In the genomic region with DNA sequence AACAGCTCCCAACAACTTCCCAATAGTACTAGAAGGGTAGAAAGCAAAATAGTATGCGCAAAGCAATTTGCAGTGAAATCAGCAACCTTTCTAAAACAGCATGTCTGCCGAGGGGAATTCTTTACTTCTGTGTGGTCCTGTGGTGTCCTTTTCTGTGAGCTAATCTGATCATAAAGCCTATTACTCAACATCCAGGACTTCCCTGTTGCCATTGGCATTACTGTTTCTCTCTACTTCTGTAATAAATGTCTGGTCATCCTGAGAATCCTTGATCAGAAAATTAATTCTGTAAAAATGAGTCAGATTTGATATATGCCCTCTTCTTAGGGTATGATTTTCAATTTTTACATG, we compare ENCODE assay signal across 19 mouse cellular contexts.
DNase-seq lines count a peak whose midpoint lies in the region; ATAC-seq and TF ChIP-seq lines count a peak whose summit lies in the region.
"Had no signal": no experiment of that assay in that cellular context is flagged by ENCODE, and none has a peak within 500 bp of the region (broad histone marks: within the 10 kb centered on the region; RNA-seq: fewer than 3 reads in every experiment).

No protein-coding gene starts in this region.

- TF ChIP-seq EP300 in liver, postnatal 0 days (IDR thresholded peaks at IDR 0.05; ENCODE audit: low read depth), result no peak

- H3K9me3 ChIP-seq in liver, postnatal 0 days (ENCODE audit: low read length), result no peaks in the 10 kb centered on the region
- H3K9me3 ChIP-seq: embryonic facial prominence, embryonic 15.5 days; limb, embryonic 13.5 days had no signal

- 0 out of 2 replicates have a peak overlapping the region, but pooled peaks have one; percentile 35 for H3K4me2 ChIP-seq in liver, postnatal 0 days (ENCODE audit: low read depth, low read length)
- H3K4me2 ChIP-seq: embryonic facial prominence, embryonic 15.5 days; hindbrain, embryonic 14.5 days; limb, embryonic 13.5 days had no signal

- H3K36me3 ChIP-seq in liver, postnatal 0 days (replicated peaks; ENCODE audit: insufficient read depth, low read length), result no peaks in the 10 kb centered on the region
- H3K36me3 ChIP-seq: embryonic facial prominence, embryonic 15.5 days; limb, embryonic 13.5 days had no signal

- no peak overlapping the region for H3K9ac ChIP-seq in liver, postnatal 0 days (replicated peaks)
- H3K9ac ChIP-seq: embryonic facial prominence, embryonic 15.5 days; hindbrain, embryonic 14.5 days; limb, embryonic 13.5 days had no signal

- H3K4me1 ChIP-seq in bone marrow, adult 2 months (ENCODE audit: control insufficient read depth, insufficient read depth, low read length), result no peaks in the 10 kb centered on the region; the same call in 1 of the 2 replicates
- H3K4me1 ChIP-seq in liver, postnatal 0 days (ENCODE audit: insufficient read depth), result no peaks in the 10 kb centered on the region
- H3K4me1 ChIP-seq: embryonic facial prominence, embryonic 15.5 days; limb, embryonic 13.5 days had no signal

- TF ChIP-seq POLR2A in bone marrow, adult 2 months (IDR thresholded peaks at IDR 0.05; ENCODE audit: borderline replicate concordance, control insufficient read depth, low read depth, low read length), result no peak

- peak; percentile 15 for DNase-seq in lung, postnatal 36 days
- DNase-seq in lung, postnatal 14 days, result no peak
- no peak for DNase-seq in liver, postnatal 0 days
- no peak for DNase-seq in thymus, postnatal 10 days (ENCODE audit: low spot score in 2 of 2)
- no peak for DNase-seq in layer of hippocampus, postnatal 10 days (ENCODE audit: low spot score in 2 of 2)
- DNase-seq: adrenal gland, adult 8-10 months; cerebellum, adult 9-10 months; gastrocnemius, postnatal 14 days; kidney, adult 11 months; kidney, postnatal 14 days; lung, postnatal 10 days; midbrain, embryonic 14.5 days; right cerebral cortex, postnatal 25 days had no signal

- H3K27me3 ChIP-seq in liver, postnatal 0 days (ENCODE audit: insufficient read depth, low read length), result no peaks in the 10 kb centered on the region
- H3K27me3 ChIP-seq: embryonic facial prominence, embryonic 15.5 days; limb, embryonic 13.5 days had no signal

- WGBS in bone marrow, adult 2 months, result 4% methylated on average over 2 of the region's 2 CpGs
- 29% methylated on average over 2 of the region's 2 CpGs for WGBS in liver, postnatal 0 days (ENCODE audit: insufficient replicate concordance)

- peak overlapping the region; percentile 39; the same call in 1 of the 2 replicates for H3K27ac ChIP-seq in bone marrow, adult 2 months (ENCODE audit: control insufficient read depth, insufficient read depth, low read depth, low read length, poor library complexity)
- H3K27ac ChIP-seq in liver, postnatal 0 days (ENCODE audit: low read depth), result peak overlapping the region; percentile 48; the same call in 1 of the 2 replicates
- H3K27ac ChIP-seq: embryonic facial prominence, embryonic 15.5 days; hindbrain, embryonic 14.5 days; limb, embryonic 13.5 days; stomach, postnatal 0 days had no signal

- ATAC-seq in liver, postnatal 0 days, result peak; percentile 82
- ATAC-seq in neutrophil, adult 5-6 weeks (ENCODE audit: extremely low read depth, insufficient number of reproducible peaks, low FRiP score, poor library complexity, severe bottlenecking), result peak; percentile 71

- no peak for TF ChIP-seq CTCF in bone marrow, adult 2 months (IDR thresholded peaks at IDR 0.05; ENCODE audit: control insufficient read depth, insufficient read depth, low read length)
- no peak for TF ChIP-seq CTCF in liver, postnatal 0 days (IDR thresholded peaks at IDR 0.05; ENCODE audit: low read depth)

- H3K4me3 ChIP-seq in bone marrow, adult 2 months (replicated peaks; ENCODE audit: control insufficient read depth, low read depth, low read length), result no peak overlapping the region
- H3K4me3 ChIP-seq in liver, postnatal 0 days (ENCODE audit: low read depth, low read length), result no peak overlapping the region
- H3K4me3 ChIP-seq: embryonic facial prominence, embryonic 15.5 days; limb, embryonic 13.5 days had no signal
